Mouse (Mus musculus): ENCODE measurements around the gene Slc13a2. TPM values are rescaled to one million over a fixed set of nuclear protein-coding genes. Genes with fewer than 3 reads are reported as not detected.

The Slc13a2 gene
- polyA plus RNA-seq, 1 experiment from 2014 or later = not detected

DNA sequence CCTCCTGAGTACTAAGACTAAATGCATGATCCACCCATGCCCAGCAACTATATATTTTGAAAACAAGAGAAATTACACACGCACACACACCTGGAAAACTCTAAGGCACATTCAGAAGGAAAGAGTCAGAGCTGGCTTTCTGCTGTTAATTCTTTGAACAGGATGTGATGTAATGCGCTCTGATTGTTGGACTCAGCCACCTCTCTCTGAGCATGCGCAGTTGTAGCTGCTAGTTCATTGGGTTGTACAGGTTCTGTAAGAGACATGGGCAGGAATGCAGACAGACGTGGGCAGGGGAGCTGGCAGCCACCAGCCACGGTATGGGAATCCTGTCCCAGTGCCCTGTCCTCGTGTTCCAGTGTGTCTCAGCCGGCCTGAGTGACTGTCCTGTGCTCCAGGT, 32.3 kb upstream of the Slc13a2 start:
- H3K4me3 ChIP-seq = no peak overlapping the region
- DNase-seq (ENCODE audit: low spot score) = no peak
- H3K4me1 ChIP-seq = peaks cover 3% of the 10 kb centered on the region; the same call in 1 of the 2 replicates
- no peaks in the 10 kb centered on the region for H3K36me3 ChIP-seq
- no peaks in the 10 kb centered on the region for H3K27me3 ChIP-seq (ENCODE audit: low read depth, poor library complexity, severe bottlenecking)
- no peaks in the 10 kb centered on the region for H3K9me3 ChIP-seq (replicated peaks)
- WGBS = 72% methylated on average over 7 of the region's 7 CpGs
- no peak overlapping the region for H3K27ac ChIP-seq

DNA sequence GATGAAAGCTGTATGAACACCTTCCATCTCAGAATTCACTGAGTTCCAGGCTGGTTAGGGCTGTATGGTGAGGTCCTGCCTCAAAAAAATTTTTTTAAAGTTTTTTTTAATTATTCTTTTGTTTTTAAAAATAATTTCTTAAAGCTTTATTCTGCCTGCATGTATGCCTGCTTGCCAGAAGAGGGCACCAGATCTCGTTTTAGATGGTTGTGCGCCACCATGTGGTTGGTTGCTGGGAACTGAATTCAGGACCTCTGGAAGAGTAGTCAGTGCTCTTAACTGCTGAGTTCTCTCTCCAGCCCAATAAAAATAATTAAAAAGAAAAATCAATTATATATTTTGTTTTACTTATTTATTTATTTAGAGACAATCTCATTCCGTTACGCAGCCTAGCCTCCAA, 31.7 kb upstream of the Slc13a2 start:
- Histone ChIP-seq H3K27ac (no peak overlapping the region), H3K4me3 (no peak overlapping the region), H3K27me3 (ENCODE audit: low read depth, poor library complexity, severe bottlenecking) (no peaks in the 10 kb centered on the region), H3K36me3 (no peaks in the 10 kb centered on the region), H3K4me1 (peaks cover 3% of the 10 kb centered on the region; the same call in 1 of the 2 replicates), H3K9me3 (replicated peaks) (no peaks in the 10 kb centered on the region)
- WGBS = 16% methylated on average over 4 of the region's 4 CpGs
- DNase-seq (ENCODE audit: low spot score) = peak; percentile 71

DNA sequence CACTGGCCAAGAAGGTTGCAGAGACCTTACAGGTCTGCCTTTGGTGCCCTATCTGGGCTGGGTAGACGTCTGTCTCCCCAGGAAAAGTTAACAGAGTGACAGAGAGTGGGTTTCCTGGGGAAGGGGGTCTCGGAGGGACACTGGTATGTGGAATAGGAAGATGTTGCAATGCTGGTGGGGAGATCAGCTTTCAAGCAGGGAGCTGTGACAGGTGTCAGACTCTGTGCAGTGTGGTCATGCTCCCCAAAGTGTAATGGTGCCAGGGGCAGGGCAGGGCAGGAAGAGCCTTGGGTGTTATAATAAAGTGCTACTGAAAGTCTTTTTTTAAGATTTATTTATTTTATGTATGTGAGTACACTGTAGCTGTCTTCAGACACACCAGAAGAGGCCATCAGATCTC, 28.3 kb upstream of the Slc13a2 start:
- Histone ChIP-seq H3K27ac (no peak overlapping the region), H3K9me3 (replicated peaks) (no peaks in the 10 kb centered on the region), H3K36me3 (no peaks in the 10 kb centered on the region), H3K4me1 (no peaks in the 10 kb centered on the region), H3K4me3 (no peak overlapping the region), H3K27me3 (ENCODE audit: low read depth, poor library complexity, severe bottlenecking) (no peaks in the 10 kb centered on the region)
- 62% methylated on average over 2 of the region's 2 CpGs for WGBS
- DNase-seq (ENCODE audit: low spot score) = no peak

DNA sequence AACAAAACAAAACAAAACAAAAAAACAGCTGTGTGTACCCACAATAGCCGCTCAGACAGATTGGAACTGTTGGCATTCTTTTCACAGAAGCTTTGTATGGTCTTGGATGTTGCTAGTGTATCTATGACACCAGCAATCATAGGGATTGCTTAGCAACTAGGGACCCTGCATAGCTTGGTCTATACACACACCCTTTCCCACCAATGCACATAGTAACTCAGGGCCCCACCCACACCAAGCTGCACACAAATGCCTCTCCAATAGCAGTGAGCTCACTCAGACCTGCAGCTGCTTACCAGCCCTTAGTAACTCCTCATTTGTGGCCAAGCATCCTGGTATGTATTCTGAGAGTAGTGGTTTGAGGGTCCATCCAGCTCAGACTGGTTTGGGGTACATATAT, 26.2 kb upstream of the Slc13a2 start:
- H3K4me3 ChIP-seq = no peak overlapping the region
- WGBS = 94% methylated on average over 1 of the region's 1 CpGs
- no peaks in the 10 kb centered on the region for H3K4me1 ChIP-seq
- no peaks in the 10 kb centered on the region for H3K36me3 ChIP-seq
- no peaks in the 10 kb centered on the region for H3K9me3 ChIP-seq (replicated peaks)
- no peaks in the 10 kb centered on the region for H3K27me3 ChIP-seq (ENCODE audit: low read depth, poor library complexity, severe bottlenecking)
- no peak for DNase-seq (ENCODE audit: low spot score)
- H3K27ac ChIP-seq = no peak overlapping the region

DNA sequence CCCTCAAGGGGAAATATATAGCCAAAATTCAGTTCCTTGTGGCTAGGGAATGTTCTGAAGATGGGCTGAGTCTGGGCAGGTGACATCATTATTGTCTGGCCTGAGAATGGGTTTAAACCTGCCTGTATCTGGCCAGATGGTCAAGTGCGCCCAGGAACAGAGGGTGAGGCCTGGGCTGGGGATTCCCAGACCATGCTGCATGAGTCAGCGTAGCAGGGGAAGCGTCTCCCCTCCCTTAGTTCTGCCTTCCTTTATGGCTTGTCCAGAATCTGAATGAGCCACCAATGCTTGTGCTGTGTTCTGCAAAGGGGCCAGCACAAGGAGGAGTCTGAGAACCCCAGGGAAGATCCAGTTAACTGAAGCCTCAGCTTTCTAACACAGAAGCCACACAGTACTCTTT, 25.2 kb upstream of the Slc13a2 start:
- WGBS = 76% methylated on average over 3 of the region's 3 CpGs
- Histone ChIP-seq H3K4me3 (no peak overlapping the region), H3K36me3 (no peaks in the 10 kb centered on the region), H3K27ac (no peak overlapping the region), H3K27me3 (ENCODE audit: low read depth, poor library complexity, severe bottlenecking) (no peaks in the 10 kb centered on the region), H3K9me3 (replicated peaks) (no peaks in the 10 kb centered on the region), H3K4me1 (no peaks in the 10 kb centered on the region)
- DNase-seq (ENCODE audit: low spot score) = no peak

DNA sequence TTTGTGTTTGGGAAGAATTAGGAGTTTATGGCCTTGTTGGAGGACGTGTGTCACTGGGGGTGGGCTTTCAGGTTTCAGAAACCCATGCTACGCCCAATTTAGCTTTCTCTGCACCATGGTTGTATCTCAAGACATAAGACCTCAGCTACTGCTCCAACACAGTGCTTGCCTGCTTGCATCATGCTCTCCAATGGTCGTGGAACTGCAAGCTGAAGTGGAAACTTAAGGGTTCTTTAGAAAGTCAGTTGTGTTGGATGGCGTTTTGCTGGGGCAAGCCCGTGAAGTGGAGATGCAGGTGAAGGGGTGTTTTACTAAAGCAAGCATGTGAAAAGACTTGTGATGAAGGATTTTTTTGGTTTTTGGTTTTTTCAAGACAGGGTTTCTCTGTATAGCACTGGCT, 21.1 kb upstream of the Slc13a2 start:
- no peaks in the 10 kb centered on the region for H3K9me3 ChIP-seq (replicated peaks)
- no peaks in the 10 kb centered on the region for H3K4me1 ChIP-seq
- no peak overlapping the region for H3K27ac ChIP-seq
- no peaks in the 10 kb centered on the region for H3K36me3 ChIP-seq
- no peak overlapping the region for H3K4me3 ChIP-seq
- no peak for DNase-seq (ENCODE audit: low spot score)
- WGBS = 82% methylated on average over 5 of the region's 5 CpGs
- no peaks in the 10 kb centered on the region for H3K27me3 ChIP-seq (ENCODE audit: low read depth, poor library complexity, severe bottlenecking)

DNA sequence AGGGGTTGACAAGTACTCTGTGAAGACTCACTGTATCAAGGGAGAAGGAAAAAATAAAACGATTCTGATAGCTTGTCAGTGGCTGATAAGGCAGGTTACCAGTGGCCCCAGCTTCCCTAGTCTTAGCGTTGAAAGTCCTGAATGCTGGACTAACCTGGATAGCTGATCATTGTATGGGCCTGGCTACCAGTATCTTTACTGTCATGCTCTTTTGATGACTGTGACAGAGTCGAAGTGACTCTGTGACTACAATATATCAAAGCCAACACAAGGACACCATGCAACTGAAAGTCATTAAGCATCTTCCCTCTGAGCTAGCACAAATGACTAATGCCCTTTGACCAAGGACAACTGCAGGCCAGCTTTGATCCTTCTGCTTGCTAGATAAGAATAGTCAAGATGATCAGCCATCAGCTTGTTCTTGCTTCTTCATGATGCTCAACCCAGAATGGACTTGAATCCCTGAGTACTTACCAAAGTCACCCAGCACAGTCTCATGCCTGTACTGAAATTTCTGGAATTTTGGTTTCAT, 16.4 kb upstream of the Slc13a2 start:
- DNase-seq (ENCODE audit: low spot score) = no peak
- no peaks in the 10 kb centered on the region for H3K27me3 ChIP-seq (ENCODE audit: low read depth, poor library complexity, severe bottlenecking)
- no peak overlapping the region for H3K4me3 ChIP-seq
- H3K4me1 ChIP-seq = peaks cover 20% of the 10 kb centered on the region
- no peaks in the 10 kb centered on the region for H3K36me3 ChIP-seq
- 80% methylated on average over 3 of the region's 3 CpGs for WGBS
- no peak overlapping the region for H3K27ac ChIP-seq
- H3K9me3 ChIP-seq (replicated peaks) = no peaks in the 10 kb centered on the region

DNA sequence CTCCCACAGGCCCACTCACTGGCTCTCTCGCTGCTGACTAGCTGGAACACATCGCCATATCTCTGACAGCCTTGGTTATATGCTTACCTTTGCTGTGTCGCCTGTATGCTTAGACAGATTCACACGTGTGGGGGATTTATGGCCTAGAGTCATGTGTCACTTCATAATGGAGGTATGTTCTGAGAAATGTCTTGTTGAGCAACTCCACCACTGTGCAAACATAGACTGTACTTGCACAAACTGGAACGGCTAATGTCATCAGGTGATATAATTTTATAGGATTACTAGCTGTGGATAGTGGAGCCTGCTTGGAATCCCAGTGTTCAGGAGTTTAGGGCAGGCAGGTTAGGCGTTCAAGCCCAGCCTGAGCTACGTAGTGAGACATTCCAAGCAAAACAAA, 15.2 kb upstream of the Slc13a2 start:
- Histone ChIP-seq H3K27me3 (ENCODE audit: low read depth, poor library complexity, severe bottlenecking) (no peaks in the 10 kb centered on the region), H3K36me3 (no peaks in the 10 kb centered on the region), H3K27ac (no peak overlapping the region), H3K9me3 (replicated peaks) (no peaks in the 10 kb centered on the region), H3K4me3 (no peak overlapping the region), H3K4me1 (peaks cover 20% of the 10 kb centered on the region)
- no peak for DNase-seq (ENCODE audit: low spot score)
- WGBS = 91% methylated on average over 7 of the region's 7 CpGs

DNA sequence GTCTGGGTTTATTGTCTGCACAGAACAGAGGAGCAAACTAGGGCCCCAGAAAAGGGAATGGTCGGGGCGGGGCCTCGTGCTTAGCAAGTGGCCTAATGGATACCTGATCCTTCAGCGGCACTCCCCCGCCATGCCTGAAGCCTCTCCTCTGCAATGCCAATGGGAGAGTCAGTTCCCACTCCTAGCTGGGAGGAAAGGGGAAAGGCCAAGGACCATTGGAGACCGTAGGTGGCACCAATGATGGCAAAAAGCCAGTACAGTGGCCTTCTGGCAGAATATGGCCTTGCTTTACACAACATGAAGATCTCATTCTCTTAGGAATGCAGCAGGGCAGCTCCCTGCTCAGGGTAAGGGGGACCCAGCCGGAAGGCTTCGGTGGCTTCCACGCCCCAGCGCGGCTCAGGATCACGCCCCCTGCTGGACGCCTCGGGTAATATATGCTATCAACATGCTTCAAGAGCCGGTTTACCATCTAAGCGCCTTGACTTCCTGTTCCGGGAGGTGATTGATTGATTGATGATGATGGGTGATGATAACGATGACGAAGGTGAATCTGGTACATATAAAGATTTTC, 13.8 kb upstream of the Slc13a2 start:
- H3K4me3 ChIP-seq = peak overlapping the region; percentile 34
- peak; percentile 89 for DNase-seq (ENCODE audit: low spot score)
- WGBS = 4% methylated on average over 19 of the region's 19 CpGs
- no peaks in the 10 kb centered on the region for H3K9me3 ChIP-seq (replicated peaks)
- H3K27me3 ChIP-seq (ENCODE audit: low read depth, poor library complexity, severe bottlenecking) = no peaks in the 10 kb centered on the region
- H3K36me3 ChIP-seq = no peaks in the 10 kb centered on the region
- H3K4me1 ChIP-seq = peaks cover 20% of the 10 kb centered on the region
- peak overlapping the region; percentile 79 for H3K27ac ChIP-seq

DNA sequence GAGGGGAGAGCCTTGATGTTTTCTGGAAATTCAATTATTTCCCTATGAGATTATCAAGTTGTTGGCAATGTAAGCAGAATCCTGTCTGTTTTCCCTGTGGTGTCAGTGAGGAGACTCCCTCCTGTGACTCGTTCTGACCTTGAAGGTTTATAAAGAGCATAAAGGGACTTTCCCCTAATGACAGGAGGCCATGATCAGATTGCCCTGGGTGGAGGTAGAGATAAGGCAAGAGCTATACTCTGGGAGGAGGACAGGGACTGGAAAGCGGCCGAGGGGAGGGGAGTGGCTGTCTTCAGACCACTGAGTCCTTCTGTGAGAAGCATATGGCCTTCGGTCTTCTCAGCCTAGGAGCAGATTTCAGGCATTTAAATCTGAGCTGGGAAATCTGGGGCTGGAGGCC, 12.0 kb upstream of the Slc13a2 start:
- H3K27ac ChIP-seq = no peak overlapping the region; the same call in 1 of the 2 replicates
- no peak overlapping the region for H3K4me3 ChIP-seq
- H3K36me3 ChIP-seq = no peaks in the 10 kb centered on the region
- H3K9me3 ChIP-seq (replicated peaks) = no peaks in the 10 kb centered on the region
- no peak for DNase-seq (ENCODE audit: low spot score)
- H3K27me3 ChIP-seq (ENCODE audit: low read depth, poor library complexity, severe bottlenecking) = no peaks in the 10 kb centered on the region
- WGBS = 62% methylated on average over 4 of the region's 4 CpGs
- peaks cover 27% of the 10 kb centered on the region for H3K4me1 ChIP-seq

DNA sequence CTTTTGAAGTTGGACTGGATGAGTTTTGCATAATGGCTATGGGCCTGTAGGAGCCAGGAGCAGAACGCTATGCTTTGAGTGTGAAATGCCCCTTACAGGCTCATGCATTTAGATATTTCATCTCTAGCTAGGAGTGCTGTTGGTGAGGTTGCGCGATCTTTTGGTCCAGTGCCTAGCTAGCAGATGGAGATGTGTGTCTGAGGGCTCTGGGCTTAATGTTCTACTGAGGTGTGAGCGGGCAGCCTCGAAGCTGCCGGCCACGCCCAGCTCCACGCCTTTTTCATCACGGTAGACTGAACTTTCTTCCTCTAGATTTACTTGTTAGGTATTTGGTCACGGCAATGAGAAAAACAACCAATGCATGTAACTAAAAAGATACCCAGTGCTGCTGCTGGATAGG, 9.2 kb upstream of the Slc13a2 start:
- no peaks in the 10 kb centered on the region for H3K27me3 ChIP-seq (ENCODE audit: low read depth, poor library complexity, severe bottlenecking)
- WGBS = 90% methylated on average over 10 of the region's 10 CpGs
- no peak for DNase-seq (ENCODE audit: low spot score)
- H3K36me3 ChIP-seq = no peaks in the 10 kb centered on the region
- H3K9me3 ChIP-seq (replicated peaks) = no peaks in the 10 kb centered on the region
- H3K4me3 ChIP-seq = no peak overlapping the region
- peaks cover 26% of the 10 kb centered on the region for H3K4me1 ChIP-seq
- H3K27ac ChIP-seq = no peak overlapping the region

DNA sequence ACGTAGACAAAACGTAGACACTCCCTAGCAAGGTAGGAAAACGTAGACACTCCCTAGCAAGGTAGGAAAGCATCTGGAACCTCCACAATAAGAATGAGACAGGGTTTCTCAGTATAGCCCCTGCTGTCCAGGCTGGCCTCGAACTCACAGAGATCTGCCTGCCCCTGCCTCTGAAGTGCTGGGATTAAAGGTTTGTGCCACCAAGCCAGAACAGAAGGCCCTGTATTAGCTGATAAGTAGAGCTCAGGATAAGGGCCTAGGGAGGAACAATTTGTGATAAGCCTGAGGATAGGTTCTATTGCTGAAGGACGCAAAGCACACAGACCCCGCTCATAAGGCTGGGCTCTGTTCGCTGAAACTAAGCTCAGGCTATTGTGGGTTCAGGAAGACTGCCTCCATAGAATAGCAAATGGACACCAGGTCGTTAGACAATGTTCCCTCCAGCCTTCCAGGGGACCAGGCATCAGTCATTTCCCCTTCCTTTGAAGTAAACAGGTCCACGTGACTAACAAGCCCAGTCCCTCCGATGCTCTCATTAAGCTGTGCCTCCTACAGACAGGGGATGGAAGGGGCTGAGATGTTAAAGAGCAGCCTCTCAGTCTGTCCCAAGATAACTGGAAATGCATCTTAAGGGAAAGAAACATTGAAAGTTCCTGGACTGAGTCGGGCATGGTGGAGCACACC, 8.3 kb upstream of the Slc13a2 start:
- 52% methylated on average over 11 of the region's 11 CpGs for WGBS
- H3K4me1 ChIP-seq = peaks cover 17% of the 10 kb centered on the region
- no peaks in the 10 kb centered on the region for H3K9me3 ChIP-seq (replicated peaks)
- no peak overlapping the region for H3K4me3 ChIP-seq
- H3K27me3 ChIP-seq (ENCODE audit: low read depth, poor library complexity, severe bottlenecking) = no peaks in the 10 kb centered on the region
- no peaks in the 10 kb centered on the region for H3K36me3 ChIP-seq
- no peak for DNase-seq (ENCODE audit: low spot score)
- H3K27ac ChIP-seq = no peak overlapping the region

DNA sequence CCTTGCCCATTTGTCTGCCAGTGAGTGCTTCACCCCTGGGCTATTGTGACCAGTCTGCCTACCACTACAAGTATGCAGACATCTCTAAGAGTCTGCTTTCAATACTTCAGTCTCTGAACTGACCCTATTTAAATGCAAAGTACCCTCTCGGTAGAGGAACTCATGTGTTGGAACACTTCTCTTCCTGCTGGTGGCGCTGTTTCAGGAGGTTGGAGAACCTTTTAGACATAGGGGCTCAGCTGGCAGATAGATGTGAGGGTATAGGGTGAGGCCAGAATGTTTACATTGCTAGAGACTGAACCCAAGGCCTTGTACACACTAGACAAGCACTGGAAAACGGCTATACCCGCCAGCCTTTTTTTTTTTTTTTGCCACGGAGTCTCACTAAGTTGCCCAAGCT, 6.3 kb upstream of the Slc13a2 start:
- Histone ChIP-seq H3K27me3 (ENCODE audit: low read depth, poor library complexity, severe bottlenecking) (no peaks in the 10 kb centered on the region), H3K4me3 (no peak overlapping the region)
- no peak for DNase-seq (ENCODE audit: low spot score)

More for the DNA sequence above, 6.3 kb upstream of the Slc13a2 start:
- Histone ChIP-seq H3K27ac (no peak overlapping the region), H3K9me3 (replicated peaks) (no peaks in the 10 kb centered on the region), H3K4me1 (peaks cover 8% of the 10 kb centered on the region), H3K36me3 (no peaks in the 10 kb centered on the region)
- 79% methylated on average over 5 of the region's 5 CpGs for WGBS

Data from limb, embryonic 10.5 days (tissue).